ENCODE assay signal across 17 mouse cellular contexts in the genomic region with DNA sequence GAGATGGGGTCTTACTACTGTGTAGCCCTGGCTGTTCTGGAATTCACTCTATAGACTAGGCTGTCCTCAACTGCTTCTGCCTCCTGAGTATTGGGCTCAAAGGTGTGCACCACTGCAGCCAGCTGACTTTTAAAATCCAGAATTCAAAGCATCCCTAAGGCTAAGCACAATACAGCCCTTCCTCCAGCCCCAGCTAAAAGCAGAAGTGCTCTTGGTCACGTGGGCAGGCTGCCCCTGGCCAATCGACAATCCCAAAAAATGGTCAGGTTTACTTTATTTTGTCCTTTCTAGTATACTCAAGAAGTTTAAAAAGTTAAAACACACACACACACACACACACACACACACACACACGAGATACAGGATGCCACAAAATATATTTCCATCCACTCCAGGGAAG. TPM values are rescaled to one million over a fixed set of nuclear protein-coding genes. Genes with fewer than 3 reads are reported as not detected.
DNase-seq lines count a peak whose midpoint lies in the region; ATAC-seq and TF ChIP-seq lines count a peak whose summit lies in the region.
"Had no signal": no experiment of that assay in that cellular context is flagged by ENCODE, and none has a peak within 500 bp of the region (broad histone marks: within the 10 kb centered on the region; RNA-seq: fewer than 3 reads in every experiment).

No protein-coding gene starts in this region.

- no peaks in the 10 kb centered on the region for H3K27me3 ChIP-seq in G1E (ENCODE audit: insufficient read depth, low read length)
- H3K27me3 ChIP-seq in small intestine, adult 2 months (ENCODE audit: control insufficient read depth, insufficient read depth, low read length), result no peaks in the 10 kb centered on the region
- no peaks in the 10 kb centered on the region for H3K27me3 ChIP-seq in midbrain, embryonic 11.5 days (ENCODE audit: control insufficient read depth, insufficient read depth, low read length)
- no peaks in the 10 kb centered on the region for H3K27me3 ChIP-seq in stomach, postnatal 0 days (ENCODE audit: control insufficient read depth, insufficient read depth, low read length)
- H3K27me3 ChIP-seq: hindbrain, embryonic 15.5 days; midbrain, embryonic 12.5 days; neural tube, embryonic 15.5 days had no signal

- ATAC-seq in G1E (ENCODE audit: extremely low read depth, insufficient number of reproducible peaks, low FRiP score, poor library complexity, severe bottlenecking), result no peak
- peak; percentile 61 to 66; a peak in 3 of 4 replicates for ATAC-seq in hematopoietic stem cell, adult 5-6 weeks (replicated peaks in 1 of 2; ENCODE audit: insufficient read depth in 1 of 2, low FRiP score in 2 of 2, low TSS enrichment in 1 of 2, low read depth in 1 of 2, poor library complexity in 2 of 2, severe bottlenecking in 2 of 2)
- ATAC-seq in midbrain, embryonic 11.5 days (ENCODE audit: low FRiP score), result no peak
- no peak for ATAC-seq in stomach, postnatal 0 days (ENCODE audit: low FRiP score, low TSS enrichment)
- ATAC-seq: forebrain, postnatal 0 days had no signal

- TF ChIP-seq EP300 in stomach, postnatal 0 days (optimal IDR thresholded peaks at IDR 0.05), result no peak

- TF ChIP-seq POLR2A in small intestine, adult 2 months (IDR thresholded peaks at IDR 0.05; ENCODE audit: low read depth, low read length), result no peak

- H3K36me3 ChIP-seq in G1E (replicated peaks), result peaks cover 99% of the 10 kb centered on the region
- peaks cover 89% of the 10 kb centered on the region for H3K36me3 ChIP-seq in small intestine, adult 2 months (ENCODE audit: control insufficient read depth, insufficient read depth, low read length)
- H3K36me3 ChIP-seq in midbrain, embryonic 11.5 days (ENCODE audit: control insufficient read depth, insufficient read depth, low read length), result peaks cover 20% of the 10 kb centered on the region
- H3K36me3 ChIP-seq in stomach, postnatal 0 days (ENCODE audit: control insufficient read depth, insufficient read depth, low read length), result peaks cover 39% of the 10 kb centered on the region

- TF ChIP-seq CTCF in layer of hippocampus, adult 2 months (conservative IDR thresholded peaks at IDR 0.05), result no peak
- TF ChIP-seq CTCF in G1E (IDR thresholded peaks at IDR 0.05; ENCODE audit: low read depth, low read length), result no peak
- TF ChIP-seq CTCF in small intestine, adult 2 months (IDR thresholded peaks at IDR 0.05; ENCODE audit: extremely low read depth, insufficient read length, insufficient replicate concordance, low read depth, low read length), result no peak
- no peak for TF ChIP-seq CTCF in stomach, postnatal 0 days (IDR thresholded peaks at IDR 0.05; ENCODE audit: low read depth)

- H3K9me3 ChIP-seq in G1E (replicated peaks), result no peaks in the 10 kb centered on the region
- H3K9me3 ChIP-seq in midbrain, embryonic 11.5 days (ENCODE audit: control insufficient read depth, low read length), result no peaks in the 10 kb centered on the region
- no peaks in the 10 kb centered on the region for H3K9me3 ChIP-seq in stomach, postnatal 0 days (ENCODE audit: control insufficient read depth, low read length)
- H3K9me3 ChIP-seq: hindbrain, embryonic 15.5 days; limb, embryonic 10.5 days; midbrain, embryonic 12.5 days; neural tube, embryonic 15.5 days had no signal

- peaks cover 47% of the 10 kb centered on the region for H3K4me1 ChIP-seq in G1E (ENCODE audit: insufficient read depth, low read depth, low read length)
- H3K4me1 ChIP-seq in small intestine, adult 2 months (ENCODE audit: control insufficient read depth, insufficient read depth, insufficient read length, low read length), result peaks cover 32% of the 10 kb centered on the region
- no peaks in the 10 kb centered on the region for H3K4me1 ChIP-seq in midbrain, embryonic 11.5 days (ENCODE audit: control insufficient read depth, insufficient read depth, low read length)
- H3K4me1 ChIP-seq in stomach, postnatal 0 days (replicated peaks; ENCODE audit: control insufficient read depth, insufficient read depth), result no peaks in the 10 kb centered on the region
- H3K4me1 ChIP-seq: hindbrain, embryonic 15.5 days; midbrain, embryonic 12.5 days; neural tube, embryonic 15.5 days had no signal

- H3K4me2 ChIP-seq in midbrain, embryonic 11.5 days, result no peak overlapping the region
- no peak overlapping the region for H3K4me2 ChIP-seq in stomach, postnatal 0 days (replicated peaks; ENCODE audit: low read depth)
- H3K4me2 ChIP-seq: hindbrain, embryonic 15.5 days; midbrain, embryonic 12.5 days; neural tube, embryonic 15.5 days had no signal

- no peak for DNase-seq in layer of hippocampus, adult 2 months (ENCODE audit: low spot score in 2 of 2)
- DNase-seq in layer of hippocampus, adult 8-10 months (ENCODE audit: low spot score in 2 of 2), result no peak
- DNase-seq in G1E (ENCODE audit: low spot score), result peak; percentile 63
- no peak for DNase-seq in midbrain, embryonic 11.5 days (ENCODE audit: low spot score, missing footprints)
- DNase-seq in stomach, postnatal 0 days (ENCODE audit: low spot score), result no peak
- DNase-seq: adrenal gland, postnatal 14 days; cerebellum, postnatal 10 days; forebrain, postnatal 0 days; gastrocnemius, postnatal 25 days; heart, postnatal 4 days; layer of hippocampus, adult 9-11 months had no signal

- WGBS in small intestine, adult 2 months, result 55% methylated on average over 3 of the region's 3 CpGs
- 87% methylated on average over 3 of the region's 3 CpGs for WGBS in midbrain, embryonic 11.5 days
- WGBS in stomach, postnatal 0 days, result 80% methylated on average over 3 of the region's 3 CpGs

- no peak overlapping the region for H3K9ac ChIP-seq in midbrain, embryonic 11.5 days (ENCODE audit: low read length)
- no peak overlapping the region for H3K9ac ChIP-seq in stomach, postnatal 0 days (ENCODE audit: low read length)
- H3K9ac ChIP-seq: forebrain, postnatal 0 days; hindbrain, embryonic 15.5 days; midbrain, embryonic 12.5 days; neural tube, embryonic 15.5 days had no signal

- peak overlapping the region; percentile 36; the same call in 1 of the 2 replicates for H3K27ac ChIP-seq in layer of hippocampus, adult 2 months
- peak overlapping the region; percentile 60 for H3K27ac ChIP-seq in small intestine, adult 2 months (ENCODE audit: insufficient read depth, low read depth, low read length)
- no peak overlapping the region for H3K27ac ChIP-seq in midbrain, embryonic 11.5 days (ENCODE audit: low read depth, low read length)
- H3K27ac ChIP-seq in stomach, postnatal 0 days (replicated peaks), result no peak overlapping the region
- H3K27ac ChIP-seq: hindbrain, embryonic 15.5 days; limb, embryonic 10.5 days; midbrain, embryonic 12.5 days; neural tube, embryonic 15.5 days had no signal

- no peak overlapping the region for H3K4me3 ChIP-seq in layer of hippocampus, adult 2 months
- H3K4me3 ChIP-seq in G1E (ENCODE audit: low read depth, low read length), result no peak overlapping the region
- no peak overlapping the region for H3K4me3 ChIP-seq in small intestine, adult 2 months (ENCODE audit: low read depth, low read length)
- H3K4me3 ChIP-seq in midbrain, embryonic 11.5 days (ENCODE audit: low read depth, low read length), result no peak overlapping the region
- no peak overlapping the region for H3K4me3 ChIP-seq in stomach, postnatal 0 days (ENCODE audit: low read depth, low read length)
- H3K4me3 ChIP-seq: hindbrain, embryonic 15.5 days; limb, embryonic 10.5 days; midbrain, embryonic 12.5 days; neural tube, embryonic 15.5 days had no signal

RNA-seq across cellular contexts. Expression of gene Max, which starts 19.0 kb away (rescaled TPM):
- 10 to 100 TPM; 69.6 to 78.7 TPM for total RNA-seq in layer of hippocampus, adult 2 months (2021)
- total RNA-seq in layer of hippocampus, adult 8-10 months (2022), result 10 to 100 TPM; 70.9 to 85.2 (median 79.5) TPM
- total RNA-seq in G1E (2014; fragmentation: Nextera tagmentation) (252 and 272 TPM in 2 replicates), G1E (2017) (128 and 136 TPM in 2 replicates)
- 129 and 144 TPM in 2 replicates for polyA plus RNA-seq in G1E (2012)
- total RNA-seq in hematopoietic stem cell, adult 5-6 weeks (2017), result 102 and 115 TPM in 2 replicates
- polyA plus RNA-seq in small intestine, adult 2 months (2012; rRNA removed), result 34.6 and 99.1 TPM in 2 replicates
- 29.2 and 37.5 TPM in 2 replicates for polyA plus RNA-seq in midbrain, embryonic 11.5 days (2014; fragmentation: Nextera tagmentation; extraction: Ambion mirVana)
- polyA plus RNA-seq in stomach, postnatal 0 days (2015; fragmentation: Nextera tagmentation; extraction: Ambion mirVana), result 11.4 TPM in 2 replicates

Comparison
In these comparisons a context has a peak if more than half of its experiments do, and no peak if none do; other contexts are left out.
1. H3K27ac ChIP-seq: peak in layer of hippocampus, adult 2 months (single experiment) and small intestine, adult 2 months (single experiment); none in midbrain, embryonic 11.5 days (single experiment) and stomach, postnatal 0 days (single experiment).
2. ATAC-seq: peak in hematopoietic stem cell, adult 5-6 weeks (2 of 2); none in G1E (single experiment), midbrain, embryonic 11.5 days (single experiment) and stomach, postnatal 0 days (single experiment).